Mouse (Mus musculus): ENCODE results near the gene Foxn3. TPM values are rescaled to one million over a fixed set of nuclear protein-coding genes. Genes with fewer than 3 reads are reported as not detected.
A peak's percentile ranks its signal among the peaks of the same experiment; 100 is the strongest.

Gene Foxn3
- total and polyA plus RNA-seq, 3 experiments = 9.7 to 26.8 (median 11.0) TPM

GRCm38 (mm10) chr12:99587338-99587737, 24.0 kb upstream of the Foxn3 start (continued):
- TF ChIP-seq CTCF (conservative IDR thresholded peaks at IDR 0.05 in 1 of 2, IDR thresholded peaks at IDR 0.05 in 1 of 2; ENCODE audit: low read depth in 2 of 2, low read length in 2 of 2) (no peak), USF1 (IDR thresholded peaks at IDR 0.05; ENCODE audit: low read depth, low read length) (no peak), MAX (IDR thresholded peaks at IDR 0.05; ENCODE audit: low read length) (no peak), TBP (conservative IDR thresholded peaks at IDR 0.05; ENCODE audit: low read depth, low read length) (no peak), SIN3A (IDR thresholded peaks at IDR 0.05; ENCODE audit: low read length) (peak; percentile 48; the same call in 1 of the 2 replicates)

GRCm38 (mm10) chr12:99579989-99580388, 16.6 kb upstream of the Foxn3 start:
- Histone ChIP-seq H3K79me2 (replicated peaks; ENCODE audit: control insufficient read depth, extremely low read depth, insufficient read depth, poor library complexity, severe bottlenecking) (no peaks in the 10 kb centered on the region), H3K27ac (ENCODE audit: insufficient read depth, low read depth) (no peak overlapping the region), H3K36me3 (replicated peaks in 1 of 2; ENCODE audit: control insufficient read depth in 1 of 2, insufficient read depth in 1 of 2, low read length in 1 of 2) (no peaks in the 10 kb centered on the region), H3K4me1 (ENCODE audit: control insufficient read depth in 1 of 2, insufficient read depth in 2 of 2) (peaks cover 9 to 15% of the 10 kb centered on the region in 2 experiments; a peak in 3 of 4 replicates), H3K4me2 (ENCODE audit: insufficient read depth, low read depth, poor library complexity, severe bottlenecking) (no peak overlapping the region), H3K4me3 (replicated peaks in 1 of 3; ENCODE audit: low read depth in 2 of 3, low read length in 2 of 3, poor library complexity in 1 of 3) (no peak overlapping the region), H3K27me3 (replicated peaks) (no peaks in the 10 kb centered on the region), H3K9me3 (replicated peaks; ENCODE audit: low read length) (peaks cover 3% of the 10 kb centered on the region), H3K9ac (ENCODE audit: insufficient read depth, low read depth) (no peak overlapping the region)
- dilution Hi-C loops (cut with MboI; ENCODE audit: extremely low pct_ligation_motif_present, extremely low pct_unique_long_range_greater_than_20kb, low sequenced_read_pairs) (no loop called here), in situ Hi-C loops (cut with MboI; ENCODE audit: low pct_ligation_motif_present, low pct_unique_long_range_greater_than_20kb, low sequenced_read_pairs) (no loop called here)
- TF ChIP-seq JUN (IDR thresholded peaks at IDR 0.05; ENCODE audit: insufficient read depth, low read depth, low read length) (no peak), CHD2 (IDR thresholded peaks at IDR 0.05; ENCODE audit: low read length) (no peak), USF2 (conservative IDR thresholded peaks at IDR 0.05; ENCODE audit: low read depth, low read length) (no peak), GABPA (IDR thresholded peaks at IDR 0.05; ENCODE audit: insufficient replicate concordance, low read depth, low read length) (no peak), USF1 (IDR thresholded peaks at IDR 0.05; ENCODE audit: low read depth, low read length) (no peak), EP300 (IDR thresholded peaks at IDR 0.05; ENCODE audit: low read length) (no peak), ELF1 (IDR thresholded peaks at IDR 0.05; ENCODE audit: low read depth, low read length) (no peak), CHD1 (IDR thresholded peaks at IDR 0.05; ENCODE audit: low read depth, low read length) (no peak), MAFK (IDR thresholded peaks at IDR 0.05; ENCODE audit: insufficient replicate concordance, low read length) (no peak), RAD21 (IDR thresholded peaks at IDR 0.05; ENCODE audit: low read depth, low read length) (no peak), PAX5 (IDR thresholded peaks at IDR 0.05; ENCODE audit: low read length) (no peak), MAX (IDR thresholded peaks at IDR 0.05; ENCODE audit: low read length) (no peak), SIN3A (IDR thresholded peaks at IDR 0.05; ENCODE audit: low read length) (no peak)
- no peak for DNase-seq (ENCODE audit: extremely low read depth)

DNA sequence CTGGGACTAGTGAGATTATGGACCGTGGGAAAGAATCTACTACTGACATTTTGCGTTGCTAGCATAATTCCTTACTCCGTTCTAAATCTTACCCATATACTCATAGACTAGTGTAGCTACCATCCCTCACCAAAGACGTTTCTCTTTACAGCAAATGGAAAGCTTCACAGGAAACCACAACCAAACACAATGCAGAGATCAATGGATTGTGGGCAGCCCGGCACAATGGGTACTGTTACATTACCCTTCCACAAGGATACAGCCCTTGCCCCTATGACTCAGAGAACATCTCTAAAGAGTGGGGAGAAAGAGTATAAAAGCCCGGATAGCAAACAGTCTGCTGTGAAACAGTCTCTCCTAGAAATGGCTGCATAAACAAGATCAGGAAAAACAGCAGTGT, 13.3 kb upstream of the Foxn3 start:
- dilution Hi-C loops (cut with MboI; ENCODE audit: extremely low pct_ligation_motif_present, extremely low pct_unique_long_range_greater_than_20kb, low sequenced_read_pairs) = no loop called here
- Histone ChIP-seq H3K4me1 (ENCODE audit: control insufficient read depth in 1 of 2, insufficient read depth in 2 of 2) (peaks cover 19 to 28% of the 10 kb centered on the region in 2 experiments), H3K4me2 (ENCODE audit: insufficient read depth, low read depth, poor library complexity, severe bottlenecking) (no peak overlapping the region; the same call in none of the 2 replicates), H3K36me3 (replicated peaks in 1 of 2; ENCODE audit: control insufficient read depth in 1 of 2, insufficient read depth in 1 of 2, low read length in 1 of 2) (no peaks in the 10 kb centered on the region), H3K27ac (ENCODE audit: insufficient read depth, low read depth) (no peak overlapping the region), H3K9me3 (replicated peaks; ENCODE audit: low read length) (peaks cover 3% of the 10 kb centered on the region), H3K9ac (ENCODE audit: insufficient read depth, low read depth) (no peak overlapping the region), H3K79me2 (replicated peaks; ENCODE audit: control insufficient read depth, extremely low read depth, insufficient read depth, poor library complexity, severe bottlenecking) (no peaks in the 10 kb centered on the region), H3K27me3 (replicated peaks) (no peaks in the 10 kb centered on the region), H3K4me3 (replicated peaks in 1 of 3; ENCODE audit: low read depth in 2 of 3, low read length in 2 of 3, poor library complexity in 1 of 3) (no peak overlapping the region)
- in situ Hi-C loops (cut with MboI; ENCODE audit: low pct_ligation_motif_present, low pct_unique_long_range_greater_than_20kb, low sequenced_read_pairs) = no loop called here
- DNase-seq (ENCODE audit: extremely low read depth) = no peak
- TF ChIP-seq HCFC1 (IDR thresholded peaks at IDR 0.05; ENCODE audit: low read depth, low read length) (no peak), TCF12 (IDR thresholded peaks at IDR 0.05; ENCODE audit: low read depth, low read length) (no peak), PAX5 (IDR thresholded peaks at IDR 0.05; ENCODE audit: low read length) (no peak), JUND (conservative IDR thresholded peaks at IDR 0.05; ENCODE audit: low read depth, low read length) (no peak), EP300 (IDR thresholded peaks at IDR 0.05; ENCODE audit: low read length) (peak; percentile 38; the same call in 1 of the 2 replicates), MEF2A (IDR thresholded peaks at IDR 0.05; ENCODE audit: borderline replicate concordance, low read depth, low read length) (no peak)

Measured in CH12.LX (cell line).